Mouse (Mus musculus) megakaryocyte, embryonic 14.5 days (primary cell): ENCODE measurements around the gene Prdm11.

Source experiments
- FLI1 ChIP-seq: IDR thresholded peaks from 2 replicates; pipeline ENCODE4 v1.6.1; 2012; ENCODE audit warnings: low read length, inconsistent platforms, mixed read lengths
- GATA1 ChIP-seq: IDR thresholded peaks from 3 replicates; pipeline ENCODE4 v1.6.1; 2012; ENCODE audit warnings: mixed read lengths, low read length, inconsistent platforms, borderline replicate concordance

DNA sequence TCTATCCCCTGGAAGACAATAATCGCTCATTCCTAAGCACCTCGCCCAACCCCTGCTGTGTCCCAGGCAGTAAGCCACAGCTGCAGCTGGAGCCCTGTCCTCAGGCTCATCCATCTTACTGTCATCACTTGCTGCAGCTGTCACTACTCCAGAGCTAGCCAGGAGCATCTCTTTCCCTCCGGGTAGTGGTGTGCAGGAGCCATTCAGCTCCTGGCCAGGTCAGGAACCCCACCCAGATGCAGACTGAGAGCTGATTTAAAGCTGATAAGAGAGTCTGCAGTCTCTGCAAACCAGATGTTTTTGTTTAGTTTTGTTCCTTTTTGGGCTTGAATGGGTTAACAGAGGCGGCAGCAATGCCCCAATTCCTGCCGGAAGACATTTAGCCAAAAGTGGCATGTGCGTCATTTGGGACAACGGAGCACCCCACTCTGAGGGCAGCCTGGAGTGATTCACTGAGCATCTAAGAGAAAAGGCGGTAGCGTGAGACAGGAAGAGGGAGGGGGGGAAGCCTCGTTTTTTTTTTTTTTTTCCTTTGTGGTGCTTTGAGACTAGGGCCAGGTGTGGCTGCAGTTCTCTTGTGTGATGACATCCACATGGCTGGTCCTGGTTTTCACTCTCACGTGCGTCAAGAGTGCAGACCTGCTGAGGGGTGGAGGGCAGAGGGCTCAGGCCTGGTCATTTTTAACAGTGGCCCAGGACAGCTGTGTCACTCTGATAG lies 97.8 kb downstream of the Prdm11 start:
- TF ChIP-seq GATA1 (no peak), FLI1 (no peak)
